Mouse (Mus musculus) liver, postnatal 0 days (tissue): Measurements from ENCODE around the gene Aph1c. TPM values are rescaled to one million over a fixed set of nuclear protein-coding genes. Genes with fewer than 3 reads are reported as not detected.
"Not testable (repeated sequence)": the region's sequence is repeated elsewhere in the genome, so short reads cannot be mapped to it uniquely, and the experiment has no call there.

Experiments used
- ATAC-seq: fragments of 200-750 bp; cut with Nextera tagmentation; 2 replicates; pipeline ENCODE4 v1.8.0; 2017; ENCODE audit warnings: mild to moderate bottlenecking, moderate library complexity
- DNase-seq: peaks from one replicate; pipeline ENCODE4 v3.0.0-alpha.2; 2016
- H3K27ac ChIP-seq: fragments of 300-500 bp; sonication (generic); 2 replicates; pipeline ENCODE4 v1.5.1; 2014; ENCODE audit warnings: antibody characterized with exemption, moderate library complexity, mild to moderate bottlenecking, low read depth
- H3K27me3 ChIP-seq: fragments of 300-500 bp; sonication (generic); 2 replicates; pipeline ENCODE4 v1.6.1; 2014; ENCODE audit warnings: low read length, control low read depth, mixed read lengths; ENCODE audit not compliant: insufficient read depth
- H3K36me3 ChIP-seq: fragments of 300-500 bp; sonication (generic); replicated peaks from 2 replicates; pipeline ENCODE4 v1.6.1; 2014; ENCODE audit warnings: mild to moderate bottlenecking, control low read depth, low read length, moderate library complexity, mixed read lengths; ENCODE audit not compliant: insufficient read depth
- H3K4me1 ChIP-seq: fragments of 300-500 bp; sonication (generic); 2 replicates; pipeline ENCODE4 v1.6.1; 2014; ENCODE audit warnings: antibody characterized with exemption, mild to moderate bottlenecking, control low read depth; ENCODE audit not compliant: insufficient read depth
- H3K4me2 ChIP-seq: fragments of 300-500 bp; sonication (generic); 2 replicates; pipeline ENCODE4 v1.6.1; 2014; ENCODE audit warnings: low read depth, mild to moderate bottlenecking, low read length, moderate library complexity, mixed read lengths
- H3K4me3 ChIP-seq: fragments of 300-500 bp; sonication (generic); 2 replicates; pipeline ENCODE4 v1.5.1; 2014; ENCODE audit warnings: low read depth, low read length
- H3K9ac ChIP-seq: fragments of 300-500 bp; sonication (generic); replicated peaks from 2 replicates; pipeline ENCODE4 v1.6.1; 2014; ENCODE audit warnings: mild to moderate bottlenecking, moderate library complexity
- H3K9me3 ChIP-seq: fragments of 300-500 bp; sonication (generic); 2 replicates; pipeline ENCODE4 v1.6.1; 2016; ENCODE audit warnings: mild to moderate bottlenecking, control low read depth, low read length, mixed read lengths
- CTCF ChIP-seq: sonication (generic); IDR thresholded peaks from 2 replicates; pipeline ENCODE4 v1.5.1; 2016; ENCODE audit warnings: antibody characterized with exemption, low read depth
- EP300 ChIP-seq: IDR thresholded peaks from 2 replicates; pipeline ENCODE4 v1.6.1; 2016; ENCODE audit warnings: antibody characterized with exemption, low read depth, mild to moderate bottlenecking
- WGBS: fragments of 180-500 bp; shearing (Covaris S2); extraction: QIAGEN DNeasy Blood & Tissue Kit; methylation state at CpG from one replicate; pipeline ENCODE4 v1.1.7; 2014; ENCODE audit not compliant: insufficient replicate concordance; 5-methylcytosine and 5-hydroxymethylcytosine counted together
- polyA plus RNA-seq: library from polyadenylated mRNA; unstranded; fragments of >200 nt; fragmentation: Nextera tagmentation; extraction: Ambion mirVana; gene quantifications from 2 replicates; pipeline ENCODE4 v1.2.1, GENCODE M21; 2015

Aph1c gene
- polyA plus RNA-seq, 1 experiment from 2014 or later, result 3.3 TPM

DNA sequence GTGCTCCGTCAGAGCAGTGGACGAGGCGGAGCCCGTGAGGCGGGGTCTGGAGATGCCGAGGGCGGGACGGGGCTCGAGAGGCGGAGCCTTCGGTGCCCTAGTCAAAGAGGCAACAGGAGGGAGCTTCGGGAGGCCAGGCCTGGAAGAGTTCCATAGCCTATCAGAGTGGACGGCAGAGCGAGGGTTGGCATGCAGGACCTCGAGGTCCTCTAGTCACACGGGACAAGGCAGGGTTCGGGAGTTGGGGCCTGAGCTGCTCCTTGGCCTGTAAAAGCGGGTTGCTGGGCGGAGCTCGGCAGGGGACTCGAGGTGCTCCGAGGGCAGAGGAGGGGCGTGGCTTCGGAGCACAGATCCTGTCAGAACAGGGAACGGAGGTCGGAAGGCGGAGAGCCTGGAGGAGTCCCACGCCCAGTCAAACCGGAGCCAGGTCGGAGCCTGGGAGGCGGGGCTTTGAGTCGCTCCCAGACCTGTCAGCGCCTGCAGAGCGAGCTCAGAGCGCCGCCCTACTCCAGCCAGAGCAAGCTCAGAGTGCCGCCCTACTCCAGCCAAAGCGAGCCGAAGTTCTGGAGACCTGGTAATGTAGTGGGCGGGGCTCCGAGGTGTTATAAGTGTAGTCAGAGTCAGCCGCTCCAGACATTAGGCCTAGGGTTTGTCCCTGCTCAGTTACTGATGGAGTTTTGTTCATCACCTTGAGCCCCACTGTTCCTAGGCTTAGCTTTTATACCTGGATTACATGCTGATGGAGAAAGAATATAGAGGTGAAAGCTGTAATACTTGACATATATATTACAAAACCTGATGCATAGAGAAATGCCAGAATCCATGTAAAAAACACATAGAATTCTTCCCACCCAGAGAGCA is 38.8 kb downstream of the Aph1c start, which contains the start of gene Aph1b:
Aph1b (minus strand) TSS at position 27 of the 861 bp plus-strand sequence.
- under 1% methylated on average over 42 of the region's 42 CpGs for WGBS
- H3K9me3 ChIP-seq, result no peaks in the 10 kb centered on the region
- 0 out of 2 replicates have a peak, but pooled peaks cover 15% of the 10 kb centered on the region for H3K4me1 ChIP-seq
- ATAC-seq (peak; percentile 94), DNase-seq (peak; percentile 97)
- no peaks in the 10 kb centered on the region for H3K36me3 ChIP-seq
- H3K27me3 ChIP-seq, result no peaks in the 10 kb centered on the region
- H3K4me2 ChIP-seq, result peak within 1 kb of the TSS; percentile 80
- peak within 1 kb of the TSS; percentile 52 for H3K4me3 ChIP-seq
- peak within 1 kb of the TSS; percentile 61 for H3K9ac ChIP-seq
- TF ChIP-seq EP300 (no peak), CTCF (no peak)
- peak within 1 kb of the TSS; percentile 83 for H3K27ac ChIP-seq

DNA sequence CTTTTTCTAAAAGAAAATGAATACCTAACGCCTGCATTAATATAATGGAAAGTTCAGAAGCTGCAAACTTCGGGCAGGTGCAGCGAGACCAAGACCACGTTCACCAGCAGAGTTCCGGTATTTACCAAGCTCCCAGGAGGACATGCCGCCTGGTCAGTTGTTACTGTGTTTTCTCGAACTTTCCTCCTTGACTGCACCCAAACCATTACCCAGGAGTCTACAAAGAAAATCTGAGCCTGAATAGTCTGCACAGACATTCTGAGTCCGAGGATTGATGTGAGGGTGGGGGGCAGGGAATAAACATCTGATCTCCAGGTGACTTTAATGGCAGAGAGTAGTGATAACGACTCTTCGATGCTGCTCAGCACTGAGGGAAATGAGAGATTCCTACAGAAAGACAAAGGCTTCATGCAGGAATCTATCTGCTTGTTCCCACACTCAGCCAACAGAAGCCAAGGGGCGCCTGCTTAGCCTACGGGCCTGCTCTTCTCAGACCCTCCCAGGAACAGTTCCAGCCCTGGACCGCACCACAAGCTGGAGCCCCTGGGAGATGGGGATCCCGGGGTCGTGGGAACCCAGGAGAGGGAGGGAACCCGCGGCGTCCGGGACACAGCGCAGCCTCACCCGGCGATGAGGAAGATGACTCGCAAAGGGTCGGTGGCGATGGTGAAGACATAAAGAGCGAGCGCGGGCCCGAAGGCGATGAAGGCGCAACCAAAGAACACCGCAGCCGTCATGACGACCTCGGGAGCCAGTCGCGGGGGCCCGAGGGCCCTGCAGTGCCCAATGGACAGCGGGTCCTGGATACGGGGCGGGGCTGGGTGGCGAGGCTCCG is 39.7 kb downstream of the Aph1c start:
- Histone ChIP-seq H3K4me3 (peak overlapping the region; percentile 52), H3K27me3 (no peaks in the 10 kb centered on the region), H3K9ac (peak overlapping the region; percentile 61), H3K27ac (peak overlapping the region; percentile 83; the same call in 1 of the 2 replicates), H3K36me3 (no peaks in the 10 kb centered on the region), H3K9me3 (no peaks in the 10 kb centered on the region), H3K4me1 (0 out of 2 replicates have a peak, but pooled peaks cover 15% of the 10 kb centered on the region), H3K4me2 (peak overlapping the region; percentile 80)
- TF ChIP-seq CTCF (no peak), EP300 (no peak)
- 3% methylated on average over 43 of the region's 43 CpGs for WGBS
- DNase-seq (no peak), ATAC-seq (no peak)

DNA sequence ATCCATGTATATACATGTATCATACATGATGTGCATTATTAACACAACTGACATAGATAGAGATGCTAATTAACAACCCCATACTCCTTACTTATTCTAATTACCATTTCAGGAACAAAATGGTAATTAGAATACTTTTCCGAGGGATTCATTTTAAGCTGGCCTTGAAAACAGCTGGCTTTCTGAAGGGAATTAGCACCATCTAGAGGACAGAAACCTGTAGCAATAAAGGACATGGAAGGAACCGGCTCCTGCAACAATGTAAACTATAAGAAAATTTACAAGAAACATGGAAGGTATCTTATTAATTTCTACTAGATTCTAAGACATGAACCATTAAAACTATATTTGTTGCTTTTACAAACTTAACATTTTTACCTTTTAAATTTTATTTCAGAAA is 46.7 kb downstream of the Aph1c start:
- Histone ChIP-seq H3K27me3 (no peaks in the 10 kb centered on the region), H3K4me2 (no peak overlapping the region), H3K4me1 (no peaks in the 10 kb centered on the region), H3K36me3 (no peaks in the 10 kb centered on the region; the same call in 1 of the 2 replicates), H3K9me3 (no peaks in the 10 kb centered on the region), H3K4me3 (no peak overlapping the region), H3K9ac (no peak overlapping the region), H3K27ac (no peak overlapping the region)
- peak; percentile 71 for TF ChIP-seq CTCF
- TF ChIP-seq EP300, result no peak
- 16% methylated on average over 2 of the region's 2 CpGs for WGBS
- DNase-seq, result no peak
- no peak for ATAC-seq

DNA sequence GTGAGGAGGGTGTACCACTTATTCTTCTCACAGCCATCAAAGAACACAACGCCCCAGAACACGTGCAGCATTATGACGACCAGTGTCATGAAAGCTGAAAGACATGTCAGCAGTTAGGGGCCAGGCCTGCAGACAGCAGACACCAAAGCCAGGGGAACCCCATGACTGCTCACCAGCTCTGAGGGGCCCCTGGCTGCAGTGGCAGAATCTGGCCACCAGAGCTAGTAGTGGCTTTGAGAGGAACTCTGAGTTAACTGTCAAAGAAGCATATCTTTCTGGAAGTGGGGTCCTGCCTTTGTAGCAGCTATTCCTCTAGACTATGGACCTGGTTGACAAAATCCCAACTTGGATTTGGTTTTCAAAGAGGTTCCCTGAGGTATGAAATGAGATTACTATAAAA is 50.0 kb downstream of the Aph1c start:
- no CpG with 5 or more reads among the region's 3 CpGs for WGBS
- not testable (repeated sequence) for H3K27me3 ChIP-seq, H3K9ac ChIP-seq, H3K27ac ChIP-seq, ATAC-seq, DNase-seq, H3K9me3 ChIP-seq, H3K4me2 ChIP-seq, H3K4me3 ChIP-seq, H3K36me3 ChIP-seq, H3K4me1 ChIP-seq
- peak; percentile 50 for TF ChIP-seq CTCF

DNA sequence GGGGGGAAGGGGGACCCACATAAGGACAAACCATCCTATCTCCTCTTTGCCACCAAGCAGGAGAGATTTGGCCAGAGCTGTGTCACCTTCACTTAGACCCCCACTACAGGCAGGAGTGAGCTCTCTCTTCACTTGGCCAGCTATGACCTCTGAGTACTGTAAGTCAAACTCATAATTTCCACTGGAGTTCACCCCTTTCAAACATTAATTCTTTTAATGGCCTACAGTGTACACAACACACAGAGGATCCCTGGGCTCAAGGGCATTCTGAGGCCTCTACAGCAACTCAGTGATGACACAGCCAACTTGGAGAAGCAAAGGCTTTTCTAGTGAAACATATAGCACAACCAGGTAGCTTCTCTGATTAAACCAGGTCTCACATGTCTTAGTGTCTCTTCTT is 63.8 kb downstream of the Aph1c start:
- DNase-seq, result no peak
- Histone ChIP-seq H3K4me3 (no peak overlapping the region), H3K9me3 (no peaks in the 10 kb centered on the region), H3K4me2 (no peak overlapping the region), H3K9ac (no peak overlapping the region), H3K36me3 (no peaks in the 10 kb centered on the region), H3K27me3 (no peaks in the 10 kb centered on the region), H3K27ac (no peak overlapping the region), H3K4me1 (peaks cover 4% of the 10 kb centered on the region; the same call in 1 of the 2 replicates)
- TF ChIP-seq EP300 (no peak), CTCF (no peak)
- no peak for ATAC-seq

DNA sequence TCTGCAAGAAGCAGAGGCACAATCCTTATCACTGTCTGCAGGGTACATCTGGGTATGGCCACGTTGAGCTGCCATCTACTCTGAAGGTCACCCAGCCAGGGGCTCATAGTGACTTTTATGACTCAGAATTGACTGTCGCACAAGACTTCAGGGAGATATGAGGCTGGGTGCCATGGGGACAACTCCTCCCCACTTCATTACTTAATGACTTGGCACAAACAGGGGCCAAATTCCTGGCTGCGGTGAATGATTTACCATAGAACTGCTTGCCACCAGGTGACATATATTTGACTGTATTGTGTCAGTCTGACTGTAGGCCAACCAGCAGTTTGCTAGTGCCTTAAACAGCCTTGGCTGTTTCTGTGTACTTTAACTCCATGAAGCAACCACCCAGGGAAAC is 65.3 kb downstream of the Aph1c start:
- 43% methylated on average over 3 of the region's 3 CpGs for WGBS
- peaks cover 4% of the 10 kb centered on the region; the same call in 1 of the 2 replicates for H3K4me1 ChIP-seq
- TF ChIP-seq EP300, result no peak
- TF ChIP-seq CTCF, result no peak
- no peak overlapping the region for H3K4me3 ChIP-seq
- peak overlapping the region; percentile 22; the same call in 1 of the 2 replicates for H3K4me2 ChIP-seq
- ATAC-seq, result peak; percentile 98
- no peak overlapping the region for H3K9ac ChIP-seq
- no peaks in the 10 kb centered on the region for H3K36me3 ChIP-seq
- no peaks in the 10 kb centered on the region for H3K27me3 ChIP-seq
- peak; percentile 58 for DNase-seq
- H3K9me3 ChIP-seq, result no peaks in the 10 kb centered on the region
- peak overlapping the region; percentile 55; the same call in 1 of the 2 replicates for H3K27ac ChIP-seq
